Mouse (Mus musculus): ENCODE results near the gene D430042O09Rik.

Gene D430042O09Rik

GRCm38 (mm10) chr7:125815733-125816132, 108.0 kb downstream of the D430042O09Rik start:
- no peak for DNase-seq

DNA sequence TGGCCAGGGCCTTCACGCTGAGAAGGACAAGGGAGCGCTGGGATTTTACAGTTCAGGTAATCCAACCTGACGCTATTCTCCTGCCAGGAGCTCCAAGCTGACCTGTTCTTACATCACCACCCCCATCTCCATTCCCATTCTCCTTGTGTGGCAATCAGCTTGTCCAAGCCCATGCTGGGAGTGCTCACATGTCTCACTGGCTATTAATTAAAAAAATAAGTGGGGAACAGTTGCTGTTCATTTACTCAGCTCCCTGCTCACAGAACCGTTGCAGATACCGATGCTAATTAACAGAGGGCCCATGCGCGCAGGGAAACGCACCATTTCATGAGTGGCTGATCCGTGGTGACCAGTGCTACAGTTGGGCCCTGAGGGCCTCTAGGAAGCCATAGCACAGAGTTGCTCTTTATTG, 110.6 kb downstream of the D430042O09Rik start:
- no peak for DNase-seq

GRCm38 (mm10) chr7:125820233-125820632, 112.5 kb downstream of the D430042O09Rik start:
- DNase-seq: no peak

GRCm38 (mm10) chr7:125826425-125826824, 118.7 kb downstream of the D430042O09Rik start:
- no peak for DNase-seq

DNA sequence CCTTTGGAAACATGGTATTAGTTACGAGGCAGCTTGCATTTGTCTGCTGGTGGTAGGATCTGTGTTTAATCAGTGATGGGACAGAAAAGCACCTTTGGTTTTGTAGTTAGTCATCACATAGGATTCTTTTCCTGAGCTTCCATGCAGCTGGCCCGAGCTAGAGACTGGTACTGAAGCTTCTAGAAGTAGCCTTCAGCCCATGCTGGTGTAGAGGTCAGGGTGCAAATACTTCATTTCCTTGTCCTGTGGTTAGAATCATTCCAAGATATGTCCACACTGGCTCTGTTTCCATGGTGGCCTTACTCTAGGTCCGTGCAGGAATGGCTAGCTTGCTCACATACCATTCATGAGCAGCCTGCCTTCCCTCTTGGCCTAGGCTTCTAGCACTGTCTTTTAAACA, 119.2 kb downstream of the D430042O09Rik start:
- DNase-seq: no peak

DNA sequence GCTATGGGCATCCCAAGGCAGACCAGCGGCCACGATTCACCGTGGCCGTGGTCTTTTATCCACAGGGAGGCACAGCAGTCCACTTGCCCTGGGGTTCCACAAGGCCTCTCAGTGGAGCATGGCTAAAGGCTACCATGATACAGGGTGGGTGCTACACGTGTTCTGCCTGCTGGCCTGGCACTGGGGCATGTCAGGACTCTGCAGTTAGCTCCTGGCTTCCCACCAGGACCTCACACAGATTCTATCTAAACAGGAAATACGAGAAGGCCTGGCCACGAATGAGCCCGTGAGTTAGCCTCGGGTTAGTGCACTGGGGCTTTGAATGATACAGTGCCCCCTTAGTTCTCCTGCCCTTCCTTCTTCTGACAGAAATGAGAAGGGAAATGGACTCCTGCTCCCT, 119.7 kb downstream of the D430042O09Rik start:
- no peak for DNase-seq

DNA sequence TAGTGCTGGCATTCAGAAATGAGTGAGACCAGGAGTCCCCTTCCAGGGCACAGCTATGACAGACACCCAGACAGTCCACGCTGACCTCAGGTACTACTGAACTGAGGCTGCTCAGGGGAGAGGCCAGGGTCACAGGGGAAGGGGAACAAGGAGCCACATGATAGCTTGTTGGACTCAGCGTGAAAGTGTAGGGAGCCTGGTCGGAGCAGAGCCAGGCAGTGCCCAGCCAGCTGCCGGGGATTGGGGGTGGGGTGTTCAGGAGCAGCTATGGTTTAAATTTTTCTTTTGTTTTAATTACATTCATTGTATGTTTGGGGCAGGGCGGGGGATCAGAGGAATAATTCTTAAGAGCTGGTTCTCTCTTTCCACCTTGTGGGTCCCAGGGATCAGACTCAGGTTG, 120.9 kb downstream of the D430042O09Rik start:
- DNase-seq: no peak

GRCm38 (mm10) chr7:125829121-125829666, 121.5 kb downstream of the D430042O09Rik start:
- DNase-seq: no peak

DNA sequence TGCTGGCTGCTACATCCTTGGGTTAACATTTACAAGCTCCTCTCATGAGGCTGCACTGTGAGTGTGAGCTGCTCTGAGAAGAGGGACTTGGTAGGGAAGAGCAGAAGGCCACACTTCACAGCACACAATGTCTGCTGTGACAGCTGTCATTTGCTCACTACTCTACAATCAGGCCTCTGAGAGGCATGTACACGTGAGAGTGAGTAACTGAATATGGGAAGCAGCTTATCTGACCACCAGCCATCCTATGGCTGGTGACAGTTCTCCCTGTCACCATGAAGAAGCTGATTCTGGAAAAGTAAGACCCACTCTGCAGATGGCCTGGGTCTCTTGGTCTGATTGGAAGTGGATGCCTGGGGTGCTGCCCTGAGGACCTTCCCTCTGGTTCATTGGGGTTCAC, 125.1 kb downstream of the D430042O09Rik start:
- DNase-seq: no peak

DNA sequence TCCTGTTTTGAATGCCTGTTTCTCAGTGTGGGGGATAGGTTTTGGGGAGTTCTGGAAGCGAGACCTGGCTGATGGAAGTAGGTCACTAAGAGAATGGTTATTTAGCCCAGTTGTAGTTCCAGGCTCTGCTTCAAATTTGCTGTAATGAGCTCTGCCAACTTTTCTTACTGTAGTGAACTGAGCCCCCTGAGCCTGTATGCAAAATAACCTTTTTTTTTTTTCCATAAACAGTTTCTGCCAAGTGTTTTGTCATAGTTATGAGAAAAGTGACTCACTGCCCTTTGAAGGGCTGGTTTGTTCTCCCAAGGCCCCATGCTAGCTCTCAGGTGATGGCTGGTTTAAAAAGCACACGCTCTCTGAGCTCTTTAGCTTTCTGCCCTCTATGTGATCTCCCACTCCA, 125.8 kb downstream of the D430042O09Rik start:
- no peak for DNase-seq

DNA sequence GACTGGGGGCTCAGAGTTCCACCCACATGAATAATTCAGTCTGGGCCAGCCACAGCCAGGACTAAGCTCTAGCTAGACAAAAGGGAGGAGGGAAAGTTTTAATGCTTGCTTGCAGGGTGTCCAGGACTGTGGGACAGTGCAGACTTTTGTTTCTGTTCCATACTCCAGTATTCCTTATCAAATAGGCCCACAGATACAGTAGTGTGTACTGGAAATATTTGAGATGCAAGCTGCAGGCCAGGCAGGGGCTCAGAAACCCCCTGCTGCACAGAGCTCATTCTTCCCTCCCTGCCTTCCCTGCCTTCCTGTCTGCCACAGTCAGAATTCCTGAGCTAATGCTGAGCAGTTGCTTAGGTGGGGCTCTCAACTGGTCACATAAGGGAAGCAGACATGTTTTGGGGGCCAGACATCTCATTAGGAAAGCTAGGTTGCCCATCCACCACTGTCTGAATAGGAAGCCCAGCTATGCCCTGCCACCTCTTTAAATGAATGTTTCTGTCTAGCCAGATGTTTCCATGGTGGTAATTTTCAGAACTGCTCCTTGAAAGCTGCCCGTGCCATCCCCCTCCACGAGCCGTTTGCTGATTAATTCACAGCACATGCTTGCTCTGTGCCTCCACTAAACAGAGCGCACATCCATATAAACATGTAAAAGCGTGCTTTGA, 130.5 kb downstream of the D430042O09Rik start:
- no peak for DNase-seq

DNA sequence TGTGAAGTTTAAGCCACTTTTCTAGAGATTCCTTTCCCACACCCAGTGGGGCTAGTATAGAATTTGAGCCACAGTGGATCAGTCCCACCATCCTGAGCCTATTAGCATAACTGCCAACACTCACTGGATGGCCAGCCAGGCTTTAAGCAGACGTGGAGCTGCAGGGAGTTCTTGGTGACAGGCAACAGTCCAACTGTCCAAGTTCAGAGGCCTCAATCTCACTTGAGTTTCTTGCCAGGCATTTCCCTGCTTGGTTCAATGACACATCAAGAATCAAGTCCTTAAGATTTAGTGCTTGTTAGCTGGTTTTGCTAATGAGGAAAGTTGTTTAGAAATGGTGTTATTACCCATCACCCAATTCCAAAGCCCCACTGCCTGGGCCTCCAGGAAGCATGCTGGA, 137.9 kb downstream of the D430042O09Rik start:
- DNase-seq: no peak

- no peak for DNase-seq
These were observed 139.3 kb downstream of the D430042O09Rik start for GRCm38 (mm10) chr7:125846866-125847527.

GRCm38 (mm10) chr7:125847528-125847866, 139.8 kb downstream of the D430042O09Rik start:
- no peak for DNase-seq

DNA sequence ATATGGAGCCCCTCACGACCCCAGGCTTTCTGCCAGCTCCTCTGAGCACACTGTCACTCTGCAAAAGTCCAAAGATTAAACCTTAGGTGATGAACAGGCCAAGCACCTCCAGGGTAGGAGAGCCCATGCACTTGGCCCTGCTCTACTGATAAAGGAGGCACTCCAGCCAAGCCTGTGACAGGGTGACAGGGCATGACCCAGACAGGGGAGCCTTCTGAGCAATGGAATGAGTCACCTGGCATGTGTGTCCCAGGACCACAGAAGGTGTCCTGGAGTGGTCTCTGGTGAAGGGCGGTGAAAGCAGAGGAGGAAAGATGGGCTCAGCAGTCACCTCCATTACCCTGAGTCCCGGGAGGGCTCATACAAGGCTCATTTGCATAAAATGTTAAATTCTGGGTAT, 151.9 kb downstream of the D430042O09Rik start:
- no peak for DNase-seq

- DNase-seq: no peak
These were observed 152.7 kb downstream of the D430042O09Rik start for GRCm38 (mm10) chr7:125860421-125860820.

GRCm38 (mm10) chr7:125864026-125864425, 156.3 kb downstream of the D430042O09Rik start:
- DNase-seq: no peak

DNA sequence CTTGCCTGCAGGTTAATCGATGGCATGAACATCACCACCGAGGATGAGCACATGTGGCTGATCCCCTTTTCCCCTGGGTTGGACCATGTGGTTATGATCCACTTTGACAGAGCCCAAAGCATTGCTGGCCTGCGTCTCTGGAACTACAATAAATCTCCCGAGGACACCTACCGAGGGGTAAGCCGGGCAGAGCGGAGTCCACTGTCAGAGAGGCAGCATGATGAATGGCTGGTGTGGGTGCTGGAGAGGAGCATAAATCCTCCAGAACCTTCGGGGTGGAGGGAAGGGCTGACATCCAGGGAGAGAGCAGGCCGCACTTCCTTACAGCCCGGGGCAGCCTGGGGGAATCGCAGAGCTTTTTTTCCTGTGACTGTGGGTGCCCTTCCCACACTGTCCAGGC, 157.5 kb downstream of the D430042O09Rik start:
- DNase-seq: no peak

DNA sequence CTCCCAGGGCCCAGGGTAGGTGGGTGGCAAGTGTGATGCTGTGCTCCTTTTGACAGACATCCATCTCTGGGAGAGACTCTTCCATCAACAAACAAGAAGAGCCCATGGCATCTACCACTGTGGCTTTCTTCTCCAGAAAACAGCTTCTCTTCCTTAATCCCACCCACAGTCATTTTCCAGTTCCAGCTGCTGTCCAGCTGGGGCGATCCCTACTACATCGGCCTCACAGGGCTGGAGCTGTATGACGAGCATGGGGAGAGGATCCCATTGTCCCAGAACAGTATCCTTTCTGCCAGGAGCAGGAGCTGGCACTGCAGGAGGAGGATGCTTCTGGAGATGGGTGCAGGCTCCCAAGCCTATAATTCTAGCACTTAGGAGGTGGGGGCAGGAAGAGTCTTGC, 160.9 kb downstream of the D430042O09Rik start:
- DNase-seq: no peak

- DNase-seq: no peak
These were observed 163.9 kb downstream of the D430042O09Rik start for GRCm38 (mm10) chr7:125871404-125872201.

DNA sequence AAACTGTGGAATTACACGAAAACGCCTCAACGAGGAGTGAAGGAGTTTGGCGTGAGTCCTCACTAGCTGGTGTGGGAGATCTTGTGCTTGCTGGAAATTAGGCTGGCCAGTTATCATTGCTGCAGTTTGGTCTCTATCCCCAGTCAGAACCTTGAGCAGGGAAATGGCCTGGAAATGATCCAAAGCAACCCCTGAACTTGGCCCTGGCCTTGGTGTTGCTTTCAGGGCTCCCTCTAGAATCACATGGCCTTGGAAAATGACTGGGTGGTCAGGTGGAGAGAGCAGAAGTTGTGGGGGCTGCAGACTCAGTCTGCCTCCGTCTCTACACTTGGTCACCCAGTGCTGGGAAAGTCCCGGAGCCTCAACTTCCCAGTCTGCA, 164.5 kb downstream of the D430042O09Rik start:
- no peak for DNase-seq

DNA sequence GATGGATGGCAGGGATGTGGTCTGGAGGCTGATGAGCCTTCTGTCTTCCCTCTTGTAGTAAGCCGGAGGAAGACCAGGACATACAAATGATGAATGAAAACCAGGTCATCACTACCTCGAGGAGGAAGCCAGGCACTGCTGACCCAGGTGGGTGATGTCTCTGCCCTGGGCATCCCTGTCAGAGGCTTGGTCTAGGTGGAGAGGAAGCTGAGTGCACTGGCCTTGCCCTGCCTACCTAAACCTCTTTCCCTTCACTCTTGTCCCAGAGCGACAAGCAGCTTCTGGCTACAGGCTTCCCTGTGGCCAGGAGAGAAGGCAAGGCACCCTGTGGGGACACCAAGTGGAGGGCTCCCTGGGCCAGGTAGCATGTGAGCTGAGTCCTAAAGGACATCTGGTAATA, 165.2 kb downstream of the D430042O09Rik start:
- no peak for DNase-seq

GRCm38 (mm10) chr7:125873971-125874495, 166.3 kb downstream of the D430042O09Rik start:
- no peak for DNase-seq

DNA sequence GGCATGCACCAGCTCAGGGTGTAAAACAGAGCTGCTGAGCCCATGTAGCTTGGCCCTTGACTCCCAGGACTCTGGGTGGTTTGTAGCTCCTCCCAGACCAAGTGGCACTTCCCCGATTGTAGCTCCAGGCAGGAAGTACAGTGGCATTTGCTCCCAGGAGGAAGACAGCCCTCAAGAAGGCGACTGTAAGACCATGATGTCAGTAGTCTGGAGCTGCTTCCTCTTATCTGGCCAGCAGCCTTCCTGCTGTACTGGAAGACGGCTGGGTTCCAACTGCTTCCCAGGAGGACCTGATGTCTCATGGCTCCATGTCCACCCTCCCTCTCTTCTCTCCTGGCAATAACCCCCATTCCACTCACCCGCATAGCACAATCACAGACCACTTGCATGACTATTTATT, 170.4 kb downstream of the D430042O09Rik start:
- DNase-seq: no peak

Data from thymus, postnatal 14 days (tissue).